Mouse (Mus musculus): ENCODE results near the gene Mob2.

DNA sequence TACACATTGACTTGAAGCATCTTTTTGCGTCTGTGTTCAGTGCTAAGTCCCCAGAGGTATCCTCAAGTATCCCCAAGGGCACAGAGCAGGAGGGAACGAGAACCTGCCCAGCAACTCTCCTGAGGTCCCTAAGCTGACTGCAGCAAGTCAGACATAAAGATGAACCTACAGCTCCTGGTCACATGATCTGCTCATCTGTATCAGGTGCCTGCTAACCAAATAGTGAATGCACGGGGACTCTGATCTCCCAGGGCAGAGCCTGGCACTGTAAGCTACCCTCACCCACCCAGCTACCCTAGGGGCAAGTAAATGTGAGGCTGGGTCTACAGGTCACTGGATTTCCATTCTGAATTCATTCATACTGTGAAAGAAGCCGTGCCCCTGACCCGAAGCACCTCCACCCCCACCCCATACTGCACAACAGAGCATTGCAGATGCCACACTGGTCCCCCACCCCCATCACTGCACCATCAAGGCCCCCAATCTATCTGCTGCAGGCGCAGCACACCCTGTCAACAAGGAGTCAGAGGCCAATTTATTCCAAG lies 32.9 kb upstream of the Mob2 start:
- TF ChIP-seq CTCF (conservative IDR thresholded peaks at IDR 0.05; ENCODE audit: low read length) = no peak
- no peak for TF ChIP-seq NANOG (IDR thresholded peaks at IDR 0.05; ENCODE audit: borderline replicate concordance, low read length)

Data from E14TG2a.4 (cell line).